Mouse (Mus musculus): ENCODE measurements around the gene Fut8. TPM values are rescaled to one million over a fixed set of nuclear protein-coding genes. Genes with fewer than 3 reads are reported as not detected.

Gene Fut8
- polyA plus RNA-seq, 1 experiment from 2014 or later = 7.1 TPM

- H3K4me3 ChIP-seq (ENCODE audit: low read depth, low read length) = no peak overlapping the region
- no peak overlapping the region for H3K9ac ChIP-seq (ENCODE audit: low read depth, low read length)
- H3K27me3 ChIP-seq (ENCODE audit: control insufficient read depth, insufficient read depth, low read depth, low read length) = no peaks in the 10 kb centered on the region
- no peak overlapping the region for H3K4me2 ChIP-seq (ENCODE audit: low read depth, low read length)
- ATAC-seq (ENCODE audit: low read depth) = no peak
- WGBS (ENCODE audit: insufficient replicate concordance) = 67% methylated on average over 3 of the region's 3 CpGs
- no peaks in the 10 kb centered on the region for H3K4me1 ChIP-seq (ENCODE audit: control insufficient read depth, low read depth, low read length)
- no peaks in the 10 kb centered on the region for H3K9me3 ChIP-seq (replicated peaks; ENCODE audit: control insufficient read depth, low read length)
- H3K36me3 ChIP-seq (ENCODE audit: control insufficient read depth, insufficient read depth) = no peaks in the 10 kb centered on the region
- no peak overlapping the region for H3K27ac ChIP-seq (ENCODE audit: low read length)
Observed at GRCm38 (mm10) chr12:77491478-77491877, 253.6 kb downstream of the Fut8 start.

- Histone ChIP-seq H3K4me3 (ENCODE audit: low read depth, low read length) (no peak overlapping the region), H3K4me1 (ENCODE audit: control insufficient read depth, low read depth, low read length) (no peaks in the 10 kb centered on the region), H3K9ac (ENCODE audit: low read depth, low read length) (no peak overlapping the region), H3K36me3 (ENCODE audit: control insufficient read depth, insufficient read depth) (no peaks in the 10 kb centered on the region), H3K27ac (ENCODE audit: low read length) (no peak overlapping the region), H3K9me3 (replicated peaks; ENCODE audit: control insufficient read depth, low read length) (no peaks in the 10 kb centered on the region), H3K4me2 (ENCODE audit: low read depth, low read length) (no peak overlapping the region), H3K27me3 (ENCODE audit: control insufficient read depth, insufficient read depth, low read depth, low read length) (no peaks in the 10 kb centered on the region)
- 69% methylated on average over 1 of the region's 1 CpGs for WGBS (ENCODE audit: insufficient replicate concordance)
- no peak for ATAC-seq (ENCODE audit: low read depth)
Observed at GRCm38 (mm10) chr12:77495781-77496180, 257.9 kb downstream of the Fut8 start.

- Histone ChIP-seq H3K4me3 (ENCODE audit: low read depth, low read length) (no peak overlapping the region), H3K9me3 (replicated peaks; ENCODE audit: control insufficient read depth, low read length) (no peaks in the 10 kb centered on the region), H3K27ac (ENCODE audit: low read length) (no peak overlapping the region), H3K4me1 (ENCODE audit: control insufficient read depth, low read depth, low read length) (no peaks in the 10 kb centered on the region), H3K4me2 (ENCODE audit: low read depth, low read length) (no peak overlapping the region), H3K27me3 (ENCODE audit: control insufficient read depth, insufficient read depth, low read depth, low read length) (no peaks in the 10 kb centered on the region), H3K36me3 (ENCODE audit: control insufficient read depth, insufficient read depth) (no peaks in the 10 kb centered on the region), H3K9ac (ENCODE audit: low read depth, low read length) (no peak overlapping the region)
- WGBS (ENCODE audit: insufficient replicate concordance) = 31% methylated on average over 2 of the region's 2 CpGs
- 0 out of 2 replicates have a peak, but pooled peaks have one; percentile 35 for ATAC-seq (ENCODE audit: low read depth)
Observed at GRCm38 (mm10) chr12:77498153-77498552, 260.2 kb downstream of the Fut8 start.

GRCm38 (mm10) chr12:77500439-77501055 lies 262.6 kb downstream of the Fut8 start:
- H3K9me3 ChIP-seq (replicated peaks; ENCODE audit: control insufficient read depth, low read length) = no peaks in the 10 kb centered on the region
- H3K4me1 ChIP-seq (ENCODE audit: control insufficient read depth, low read depth, low read length) = no peaks in the 10 kb centered on the region
- ATAC-seq (ENCODE audit: low read depth) = no peak
- no peaks in the 10 kb centered on the region for H3K27me3 ChIP-seq (ENCODE audit: control insufficient read depth, insufficient read depth, low read depth, low read length)
- no peaks in the 10 kb centered on the region for H3K36me3 ChIP-seq (ENCODE audit: control insufficient read depth, insufficient read depth)
- no peak overlapping the region for H3K4me3 ChIP-seq (ENCODE audit: low read depth, low read length)
- WGBS (ENCODE audit: insufficient replicate concordance) = 55% methylated on average over 5 of the region's 5 CpGs
- no peak overlapping the region for H3K9ac ChIP-seq (ENCODE audit: low read depth, low read length)
- H3K4me2 ChIP-seq (ENCODE audit: low read depth, low read length) = no peak overlapping the region
- H3K27ac ChIP-seq (ENCODE audit: low read length) = no peak overlapping the region

- peak; percentile 75 for ATAC-seq (ENCODE audit: low read depth)
- H3K9me3 ChIP-seq (replicated peaks; ENCODE audit: control insufficient read depth, low read length) = no peaks in the 10 kb centered on the region
- no peaks in the 10 kb centered on the region for H3K36me3 ChIP-seq (ENCODE audit: control insufficient read depth, insufficient read depth)
- H3K4me3 ChIP-seq (ENCODE audit: low read depth, low read length) = no peak overlapping the region
- no peaks in the 10 kb centered on the region for H3K27me3 ChIP-seq (ENCODE audit: control insufficient read depth, insufficient read depth, low read depth, low read length)
- no peaks in the 10 kb centered on the region for H3K4me1 ChIP-seq (ENCODE audit: control insufficient read depth, low read depth, low read length)
- no peak overlapping the region for H3K4me2 ChIP-seq (ENCODE audit: low read depth, low read length)
- 47% methylated on average over 7 of the region's 7 CpGs for WGBS (ENCODE audit: insufficient replicate concordance)
- H3K27ac ChIP-seq (ENCODE audit: low read length) = peak overlapping the region; percentile 38; the same call in 1 of the 2 replicates
- H3K9ac ChIP-seq (ENCODE audit: low read depth, low read length) = no peak overlapping the region
Observed at GRCm38 (mm10) chr12:77501466-77502240, 263.7 kb downstream of the Fut8 start.

GRCm38 (mm10) chr12:77502243-77502642 lies 264.3 kb downstream of the Fut8 start:
- Histone ChIP-seq H3K36me3 (ENCODE audit: control insufficient read depth, insufficient read depth) (no peaks in the 10 kb centered on the region), H3K27me3 (ENCODE audit: control insufficient read depth, insufficient read depth, low read depth, low read length) (no peaks in the 10 kb centered on the region), H3K9me3 (replicated peaks; ENCODE audit: control insufficient read depth, low read length) (no peaks in the 10 kb centered on the region), H3K4me1 (ENCODE audit: control insufficient read depth, low read depth, low read length) (no peaks in the 10 kb centered on the region), H3K4me2 (ENCODE audit: low read depth, low read length) (no peak overlapping the region), H3K27ac (ENCODE audit: low read length) (peak overlapping the region; percentile 38; the same call in 1 of the 2 replicates), H3K4me3 (ENCODE audit: low read depth, low read length) (no peak overlapping the region), H3K9ac (ENCODE audit: low read depth, low read length) (no peak overlapping the region)
- ATAC-seq (ENCODE audit: low read depth) = no peak
- WGBS (ENCODE audit: insufficient replicate concordance) = 62% methylated on average over 3 of the region's 3 CpGs

GRCm38 (mm10) chr12:77505431-77505830 lies 267.5 kb downstream of the Fut8 start:
- H3K36me3 ChIP-seq (ENCODE audit: control insufficient read depth, insufficient read depth) = no peaks in the 10 kb centered on the region
- H3K4me3 ChIP-seq (ENCODE audit: low read depth, low read length) = no peak overlapping the region
- no peak overlapping the region for H3K4me2 ChIP-seq (ENCODE audit: low read depth, low read length)
- H3K9ac ChIP-seq (ENCODE audit: low read depth, low read length) = no peak overlapping the region
- no peaks in the 10 kb centered on the region for H3K27me3 ChIP-seq (ENCODE audit: control insufficient read depth, insufficient read depth, low read depth, low read length)
- H3K4me1 ChIP-seq (ENCODE audit: control insufficient read depth, low read depth, low read length) = no peaks in the 10 kb centered on the region
- 37% methylated on average over 2 of the region's 2 CpGs for whole genome bisulfite sequencing (ENCODE audit: insufficient replicate concordance)
- no peak for ATAC-seq (ENCODE audit: low read depth)
- H3K9me3 ChIP-seq (replicated peaks; ENCODE audit: control insufficient read depth, low read length) = no peaks in the 10 kb centered on the region
- H3K27ac ChIP-seq (ENCODE audit: low read length) = no peak overlapping the region

- no peak for ATAC-seq (ENCODE audit: low read depth)
Observed at GRCm38 (mm10) chr12:77507770-77508169, 269.8 kb downstream of the Fut8 start.

GRCm38 (mm10) chr12:77510758-77511157 lies 272.8 kb downstream of the Fut8 start:
- Histone ChIP-seq H3K4me3 (ENCODE audit: low read depth, low read length) (no peak overlapping the region), H3K9ac (ENCODE audit: low read depth, low read length) (no peak overlapping the region), H3K9me3 (replicated peaks; ENCODE audit: control insufficient read depth, low read length) (no peaks in the 10 kb centered on the region), H3K4me1 (ENCODE audit: control insufficient read depth, low read depth, low read length) (no peaks in the 10 kb centered on the region), H3K27ac (ENCODE audit: low read length) (no peak overlapping the region), H3K36me3 (ENCODE audit: control insufficient read depth, insufficient read depth) (no peaks in the 10 kb centered on the region), H3K27me3 (ENCODE audit: control insufficient read depth, insufficient read depth, low read depth, low read length) (no peaks in the 10 kb centered on the region), H3K4me2 (ENCODE audit: low read depth, low read length) (no peak overlapping the region)
- 60% methylated on average over 7 of the region's 7 CpGs for WGBS (ENCODE audit: insufficient replicate concordance)
- ATAC-seq (ENCODE audit: low read depth) = no peak

More at GRCm38 (mm10) chr12:77507770-77508169, 269.8 kb downstream of the Fut8 start:
- Histone ChIP-seq H3K4me1 (ENCODE audit: control insufficient read depth, low read depth, low read length) (no peaks in the 10 kb centered on the region), H3K4me3 (ENCODE audit: low read depth, low read length) (no peak overlapping the region), H3K27me3 (ENCODE audit: control insufficient read depth, insufficient read depth, low read depth, low read length) (no peaks in the 10 kb centered on the region), H3K27ac (ENCODE audit: low read length) (no peak overlapping the region), H3K36me3 (ENCODE audit: control insufficient read depth, insufficient read depth) (no peaks in the 10 kb centered on the region), H3K9ac (ENCODE audit: low read depth, low read length) (no peak overlapping the region), H3K9me3 (replicated peaks; ENCODE audit: control insufficient read depth, low read length) (no peaks in the 10 kb centered on the region), H3K4me2 (ENCODE audit: low read depth, low read length) (no peak overlapping the region)
- 74% methylated on average over 24 of the region's 24 CpGs for WGBS (ENCODE audit: insufficient replicate concordance)

Measured in liver, embryonic 16.5 days (tissue).